Mouse (Mus musculus): ENCODE results near the gene Cabp1.
A peak's percentile ranks its signal among the peaks of the same experiment; 100 is the strongest.

Gene Cabp1

GRCm38 (mm10) chr5:115193669-115194625 lies at the start of gene Cabp1:
Cabp1 (minus strand) TSS chr5:115194381.
- DNase-seq, result peak; percentile 78

- DNase-seq, result no peak
Observed at GRCm38 (mm10) chr5:115240191-115240590, 46.0 kb upstream of the Cabp1 start.

- peak; percentile 45 for DNase-seq
Observed at GRCm38 (mm10) chr5:115238729-115239195, 44.6 kb upstream of the Cabp1 start.

- DNase-seq, result peak; percentile 97
Observed at GRCm38 (mm10) chr5:115237803-115238728, 43.9 kb upstream of the Cabp1 start.

GRCm38 (mm10) chr5:115235786-115236263 lies 41.6 kb upstream of the Cabp1 start, which contains the start of gene Pop5:
Pop5 (plus strand) TSS chr5:115235836.
- peak; percentile 96 for DNase-seq

GRCm38 (mm10) chr5:115235323-115235771 lies 41.2 kb upstream of the Cabp1 start:
- peak; percentile 79 for DNase-seq

- no peak for DNase-seq
Observed at GRCm38 (mm10) chr5:115234519-115234918, 40.3 kb upstream of the Cabp1 start.

GRCm38 (mm10) chr5:115233031-115233780 lies 39.0 kb upstream of the Cabp1 start:
- DNase-seq, result no peak

GRCm38 (mm10) chr5:115232516-115232915 lies 38.3 kb upstream of the Cabp1 start:
- no peak for DNase-seq

GRCm38 (mm10) chr5:115231552-115232120 lies 37.5 kb upstream of the Cabp1 start:
- no peak for DNase-seq

GRCm38 (mm10) chr5:115230830-115231551 lies 36.8 kb upstream of the Cabp1 start:
- DNase-seq, result no peak

- no peak for DNase-seq
Observed at GRCm38 (mm10) chr5:115222485-115222884, 28.3 kb upstream of the Cabp1 start.

GRCm38 (mm10) chr5:115220931-115221640 lies 26.9 kb upstream of the Cabp1 start:
- DNase-seq, result no peak

- no peak for DNase-seq
Observed at GRCm38 (mm10) chr5:115217998-115218397, 23.8 kb upstream of the Cabp1 start.

GRCm38 (mm10) chr5:115215273-115216185 lies 21.3 kb upstream of the Cabp1 start:
- DNase-seq, result no peak

- DNase-seq, result peak; percentile 57
Observed at GRCm38 (mm10) chr5:115214864-115215263, 20.7 kb upstream of the Cabp1 start.

- no peak for DNase-seq
Observed at GRCm38 (mm10) chr5:115212861-115213260, 18.7 kb upstream of the Cabp1 start.

GRCm38 (mm10) chr5:115212451-115212850 lies 18.3 kb upstream of the Cabp1 start:
- no peak for DNase-seq

GRCm38 (mm10) chr5:115210380-115210779 lies 16.2 kb upstream of the Cabp1 start:
- DNase-seq, result peak; percentile 44
